Comparison of ENCODE assay signal across 11 mouse cellular contexts in genomic region chr11:25045977-25046376, GRCm38 (mm10).
A peak's percentile ranks its signal among the peaks of the same experiment; 100 is the strongest.
DNase-seq lines count a peak whose midpoint lies in the region; ATAC-seq lines count a peak whose summit lies in the region.
"Had no signal": no experiment of that assay in that cellular context is flagged by ENCODE, and none has a peak within 500 bp of the region (broad histone marks: within the 10 kb centered on the region; RNA-seq: fewer than 3 reads in every experiment).

No protein-coding gene starts in this region.

- H3K36me3 ChIP-seq in forebrain, embryonic 11.5 days (ENCODE audit: control insufficient read depth, insufficient read depth, low read length): no peaks in the 10 kb centered on the region
- H3K36me3 ChIP-seq in forebrain, embryonic 10.5 days (replicated peaks): no peaks in the 10 kb centered on the region

- no peak overlapping the region for H3K27ac ChIP-seq in forebrain, embryonic 11.5 days (ENCODE audit: low read depth, low read length)
- no peak overlapping the region; the same call in 1 of the 2 replicates for H3K27ac ChIP-seq in forebrain, embryonic 10.5 days

- H3K9me3 ChIP-seq in forebrain, embryonic 11.5 days (ENCODE audit: control insufficient read depth, low read length): no peaks in the 10 kb centered on the region
- H3K9me3 ChIP-seq in forebrain, embryonic 10.5 days: no peaks in the 10 kb centered on the region
- H3K9me3 ChIP-seq: megakaryocyte, embryonic 14.5 days had no signal

- 48% methylated on average over 7 of the region's 7 CpGs for WGBS in forebrain, embryonic 11.5 days
- 54% methylated on average over 7 of the region's 7 CpGs for WGBS in forebrain, embryonic 10.5 days

- no peak overlapping the region for H3K4me3 ChIP-seq in forebrain, embryonic 11.5 days (ENCODE audit: low read depth, low read length)
- H3K4me3 ChIP-seq in forebrain, embryonic 10.5 days: no peak overlapping the region
- H3K4me3 ChIP-seq: megakaryocyte, embryonic 14.5 days had no signal

- H3K27me3 ChIP-seq in forebrain, embryonic 11.5 days (ENCODE audit: control insufficient read depth, insufficient read depth, low read length): no peaks in the 10 kb centered on the region
- H3K27me3 ChIP-seq in forebrain, embryonic 10.5 days (ENCODE audit: poor library complexity, severe bottlenecking): no peaks in the 10 kb centered on the region
- H3K27me3 ChIP-seq: megakaryocyte, embryonic 14.5 days had no signal

- H3K4me2 ChIP-seq in forebrain, embryonic 11.5 days (ENCODE audit: low read depth, low read length, severe bottlenecking): no peak overlapping the region

- H3K4me1 ChIP-seq in forebrain, embryonic 11.5 days (replicated peaks; ENCODE audit: control insufficient read depth, insufficient read depth, low read length): peaks cover 5% of the 10 kb centered on the region; the same call in 1 of the 2 replicates
- H3K4me1 ChIP-seq in forebrain, embryonic 10.5 days: peaks cover 21% of the 10 kb centered on the region
- H3K4me1 ChIP-seq: megakaryocyte, embryonic 14.5 days had no signal

- no peak overlapping the region for H3K9ac ChIP-seq in forebrain, embryonic 11.5 days (ENCODE audit: low read length)

- 0 out of 2 replicates have a peak, but pooled peaks have one; percentile 42 for ATAC-seq in forebrain, embryonic 11.5 days (replicated peaks; ENCODE audit: low FRiP score)
- ATAC-seq: hindbrain, embryonic 16.5 days had no signal

- peak; percentile 53 for DNase-seq in forebrain, embryonic 11.5 days (ENCODE audit: low spot score)
- DNase-seq in forebrain, embryonic 10.5 days (ENCODE audit: extremely low spot score, low spot score): no peak
- peak; percentile 36 to 39 for DNase-seq in kidney, postnatal 4 days
- no peak for DNase-seq in kidney, adult 8-10 months
- DNase-seq in thymus, postnatal 4 days: peak; percentile 11
- no peak for DNase-seq in thymus, postnatal 36 days
- no peak for DNase-seq in spleen, adult 12 weeks (ENCODE audit: low spot score)
- no peak for DNase-seq in layer of hippocampus, postnatal 25 days (ENCODE audit: extremely low spot score in 1 of 2, low spot score in 1 of 2)
- DNase-seq: cerebellum, adult 18-20 months had no signal

Comparison
In these comparisons a context has a peak if more than half of its experiments do, and no peak if none do; other contexts are left out.
1. DNase-seq: peak in forebrain, embryonic 11.5 days (single experiment), kidney, postnatal 4 days (2 of 2) and thymus, postnatal 4 days (single experiment); none in forebrain, embryonic 10.5 days (single experiment), kidney, adult 8-10 months (0 of 2), thymus, postnatal 36 days (0 of 2), spleen, adult 12 weeks (single experiment) and layer of hippocampus, postnatal 25 days (0 of 2).